Mouse (Mus musculus) hindbrain, embryonic 10.5 days (tissue): ENCODE data around the gene Parvb. TPM values are rescaled to one million over a fixed set of nuclear protein-coding genes. Genes with fewer than 3 reads are reported as not detected.

Experiments
- DNase-seq: peaks from one replicate; pipeline ENCODE4 v3.0.0-alpha.2; 2017; ENCODE audit warnings: low spot score
- H3K27ac ChIP-seq: fragments of 300-500 bp; sonication (generic); 2 replicates; pipeline ENCODE4 v1.5.1; 2016; ENCODE audit warnings: mild to moderate bottlenecking, moderate library complexity
- H3K27me3 ChIP-seq: fragments of 300-500 bp; sonication (generic); 2 replicates; pipeline ENCODE4 v1.6.1; 2016; ENCODE audit warnings: mild to moderate bottlenecking; ENCODE audit not compliant: poor library complexity, insufficient read depth, severe bottlenecking
- H3K36me3 ChIP-seq: fragments of 300-500 bp; sonication (generic); 2 replicates; pipeline ENCODE4 v1.6.1; 2016; ENCODE audit warnings: mild to moderate bottlenecking, moderate library complexity
- H3K4me1 ChIP-seq: fragments of 300-500 bp; sonication (generic); replicated peaks from 2 replicates; pipeline ENCODE4 v1.6.1; 2016; ENCODE audit warnings: mild to moderate bottlenecking
- H3K4me3 ChIP-seq: fragments of 300-500 bp; sonication (generic); 2 replicates; pipeline ENCODE4 v1.5.1; 2016; ENCODE audit warnings: mild to moderate bottlenecking, moderate library complexity
- H3K9me3 ChIP-seq: fragments of 300-500 bp; sonication (generic); 2 replicates; pipeline ENCODE4 v1.6.1; 2016; ENCODE audit warnings: mild to moderate bottlenecking, moderate library complexity
- WGBS: fragments of 180-500 bp; shearing (Covaris S2); methylation state at CpG from one replicate; pipeline ENCODE4 v1.1.7; 2016; 5-methylcytosine and 5-hydroxymethylcytosine counted together
- polyA plus RNA-seq: library from polyadenylated mRNA; unstranded; fragments of >200 nt; fragmentation: Nextera tagmentation; extraction: Ambion mirVana; gene quantifications from 2 replicates; pipeline ENCODE4 v1.2.1, GENCODE M21; 2016

The Parvb gene
- polyA plus RNA-seq, result 7.1 and 7.6 TPM in 2 replicates

DNA sequence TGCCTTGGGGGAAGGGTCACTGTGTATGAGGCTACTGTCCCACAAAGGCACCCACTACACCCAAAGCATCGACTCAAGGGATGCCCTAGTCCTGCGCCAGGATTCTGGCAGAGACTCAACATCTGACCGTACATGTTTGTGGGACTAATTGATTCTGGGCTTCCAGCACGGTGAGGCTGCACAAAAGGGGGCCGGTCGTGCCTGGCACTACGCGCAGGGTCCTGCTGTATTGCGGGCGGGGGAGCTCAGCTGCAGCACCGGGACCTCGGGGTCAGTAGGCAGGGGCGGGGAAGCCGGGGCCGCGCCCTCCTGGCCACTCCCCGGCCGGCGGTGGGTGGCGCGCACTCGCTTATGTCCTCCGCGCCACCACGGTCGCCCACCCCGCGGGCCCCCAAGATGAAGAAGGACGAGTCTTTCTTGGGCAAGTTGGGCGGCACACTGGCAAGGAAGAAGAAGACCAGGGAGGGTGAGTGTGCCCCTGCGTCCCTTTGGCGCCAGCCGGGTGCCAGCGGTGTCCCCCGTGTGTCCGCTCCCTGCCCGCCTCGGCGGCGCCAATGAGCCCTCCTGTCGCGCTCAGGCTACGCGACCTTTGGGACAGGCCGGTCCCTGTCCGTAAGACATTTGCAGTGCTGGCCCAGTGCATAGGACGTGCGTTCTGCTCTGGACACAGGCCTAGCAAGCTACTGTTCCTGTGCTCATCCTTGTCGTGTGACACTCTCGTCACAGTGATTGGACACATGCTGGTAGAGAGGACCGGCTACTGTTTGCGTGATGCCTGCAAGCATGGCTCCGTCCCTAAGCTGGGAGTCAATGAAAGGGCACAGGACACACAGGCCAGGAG is at the start of gene Parvb:
Parvb (plus strand) TSS at position 323 of the 841 bp plus-strand sequence.
- H3K4me1 ChIP-seq, result peaks cover 61% of the 10 kb centered on the region
- DNase-seq, result peak; percentile 68
- H3K36me3 ChIP-seq, result no peaks in the 10 kb centered on the region
- no peaks in the 10 kb centered on the region for H3K9me3 ChIP-seq
- under 1% methylated on average over 53 of the region's 53 CpGs for WGBS
- peak within 1 kb of the TSS; percentile 74 for H3K4me3 ChIP-seq
- H3K27me3 ChIP-seq, result peaks cover 43% of the 10 kb centered on the region
- peak within 1 kb of the TSS; percentile 86 for H3K27ac ChIP-seq

- WGBS, result 47% methylated on average over 1 of the region's 1 CpGs
- Histone ChIP-seq H3K27ac (0 out of 2 replicates have a peak overlapping the region, but pooled peaks have one; percentile 14), H3K4me1 (peaks cover 24% of the 10 kb centered on the region), H3K27me3 (peaks cover 9% of the 10 kb centered on the region; the same call in 1 of the 2 replicates), H3K4me3 (no peak overlapping the region), H3K36me3 (no peaks in the 10 kb centered on the region), H3K9me3 (no peaks in the 10 kb centered on the region)
- peak; percentile 22 for DNase-seq
Measured at GRCm38 (mm10) chr15:84183967-84184366, 47.9 kb upstream of the Parvb start.

GRCm38 (mm10) chr15:84186196-84186595 is 45.6 kb upstream of the Parvb start:
- Histone ChIP-seq H3K36me3 (no peaks in the 10 kb centered on the region), H3K4me3 (no peak overlapping the region), H3K9me3 (no peaks in the 10 kb centered on the region), H3K4me1 (peaks cover 16% of the 10 kb centered on the region), H3K27ac (no peak overlapping the region), H3K27me3 (peaks cover 9% of the 10 kb centered on the region; the same call in 1 of the 2 replicates)
- no peak for DNase-seq
- WGBS, result 58% methylated on average over 4 of the region's 4 CpGs

GRCm38 (mm10) chr15:84188887-84189530 is 42.8 kb upstream of the Parvb start:
- H3K36me3 ChIP-seq, result no peaks in the 10 kb centered on the region
- DNase-seq, result no peak
- no peaks in the 10 kb centered on the region for H3K9me3 ChIP-seq
- peaks cover 26% of the 10 kb centered on the region for H3K4me1 ChIP-seq
- H3K27me3 ChIP-seq, result no peaks in the 10 kb centered on the region
- WGBS, result 60% methylated on average over 2 of the region's 2 CpGs
- no peak overlapping the region for H3K4me3 ChIP-seq
- H3K27ac ChIP-seq, result no peak overlapping the region

DNA sequence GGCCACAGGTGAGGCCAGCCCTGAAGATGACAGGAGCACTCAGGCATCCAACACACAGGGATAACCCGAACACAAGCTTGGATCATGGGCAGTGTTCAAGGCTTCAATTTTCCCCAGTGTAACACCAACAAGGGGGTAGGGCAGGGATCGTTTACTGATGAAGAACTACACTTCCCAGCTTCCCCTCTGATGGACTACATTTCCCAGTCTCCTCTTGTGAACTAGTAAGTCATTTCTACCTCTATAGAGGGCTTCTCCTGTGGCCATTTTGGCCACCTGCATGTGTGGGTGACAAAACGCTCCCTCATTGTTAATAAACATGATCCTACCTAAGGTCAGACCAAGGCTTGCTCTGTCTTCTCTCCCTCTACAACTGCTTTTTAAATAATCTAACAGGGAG is 42.0 kb upstream of the Parvb start:
- WGBS, result 49% methylated on average over 3 of the region's 3 CpGs
- DNase-seq, result no peak

GRCm38 (mm10) chr15:84191724-84192057 is 40.2 kb upstream of the Parvb start:
- peaks cover 18% of the 10 kb centered on the region for H3K36me3 ChIP-seq
- no peak for DNase-seq
- WGBS, result 1% methylated on average over 9 of the region's 9 CpGs
- H3K4me1 ChIP-seq, result peaks cover 20% of the 10 kb centered on the region; the same call in 1 of the 2 replicates
- H3K9me3 ChIP-seq, result no peaks in the 10 kb centered on the region
- no peaks in the 10 kb centered on the region for H3K27me3 ChIP-seq
- peak overlapping the region; percentile 99 for H3K4me3 ChIP-seq
- H3K27ac ChIP-seq, result peak overlapping the region; percentile 94

More for the DNA sequence above, 42.0 kb upstream of the Parvb start:
- no peak overlapping the region for H3K4me3 ChIP-seq
- 0 out of 2 replicates have a peak, but pooled peaks cover under 1% of the 10 kb centered on the region for H3K36me3 ChIP-seq
- no peaks in the 10 kb centered on the region for H3K27me3 ChIP-seq
- H3K27ac ChIP-seq, result no peak overlapping the region
- H3K4me1 ChIP-seq, result peaks cover 20% of the 10 kb centered on the region; the same call in 1 of the 2 replicates
- H3K9me3 ChIP-seq, result no peaks in the 10 kb centered on the region

DNA sequence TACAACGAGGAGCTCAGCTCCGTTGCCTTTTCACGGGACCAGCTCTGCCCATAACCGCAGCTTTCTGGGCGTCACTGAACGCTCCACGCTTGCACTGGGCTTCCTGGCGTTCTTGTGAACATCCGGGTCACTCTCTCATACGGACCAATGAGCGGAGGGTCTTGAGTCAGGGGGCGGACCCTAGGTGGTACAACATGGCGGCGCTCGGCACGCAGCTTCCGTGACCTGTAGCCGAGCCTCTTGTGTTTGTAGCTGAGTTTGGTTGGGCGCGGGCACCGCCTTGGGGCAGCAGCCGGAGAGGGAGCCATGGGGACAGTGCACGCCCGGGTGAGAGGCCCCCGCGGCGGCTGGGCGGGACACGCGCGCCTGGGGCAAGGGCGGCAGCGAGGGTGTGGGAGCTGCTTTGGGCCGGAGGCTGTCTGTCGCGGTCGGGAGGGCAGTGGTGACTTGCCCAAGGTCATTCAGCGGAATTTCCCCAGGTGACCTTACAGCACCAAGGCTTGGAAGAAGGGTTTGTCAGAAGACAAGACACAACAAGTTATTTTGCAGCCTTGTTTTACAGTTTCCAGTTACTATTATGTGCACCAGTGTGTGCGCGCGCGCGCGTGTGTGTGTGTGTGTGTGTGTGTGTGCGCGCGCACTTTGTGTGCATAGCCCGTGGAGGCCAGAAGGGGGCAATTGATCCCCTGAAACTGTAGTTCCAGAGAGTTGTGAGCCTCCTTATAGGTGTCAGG is 39.6 kb upstream of the Parvb start, which contains the start of gene Samm50:
Samm50 (plus strand) TSS at position 184 of the 734 bp plus-strand sequence.
- peaks cover 20% of the 10 kb centered on the region; the same call in 1 of the 2 replicates for H3K4me1 ChIP-seq
- H3K27me3 ChIP-seq, result no peaks in the 10 kb centered on the region
- H3K27ac ChIP-seq, result peak within 1 kb of the TSS; percentile 94
- peak within 1 kb of the TSS; percentile 99 for H3K4me3 ChIP-seq
- 4% methylated on average over 48 of the region's 48 CpGs for WGBS
- DNase-seq, result peak; percentile 94
- H3K36me3 ChIP-seq, result peaks cover 24% of the 10 kb centered on the region
- no peaks in the 10 kb centered on the region for H3K9me3 ChIP-seq

DNA sequence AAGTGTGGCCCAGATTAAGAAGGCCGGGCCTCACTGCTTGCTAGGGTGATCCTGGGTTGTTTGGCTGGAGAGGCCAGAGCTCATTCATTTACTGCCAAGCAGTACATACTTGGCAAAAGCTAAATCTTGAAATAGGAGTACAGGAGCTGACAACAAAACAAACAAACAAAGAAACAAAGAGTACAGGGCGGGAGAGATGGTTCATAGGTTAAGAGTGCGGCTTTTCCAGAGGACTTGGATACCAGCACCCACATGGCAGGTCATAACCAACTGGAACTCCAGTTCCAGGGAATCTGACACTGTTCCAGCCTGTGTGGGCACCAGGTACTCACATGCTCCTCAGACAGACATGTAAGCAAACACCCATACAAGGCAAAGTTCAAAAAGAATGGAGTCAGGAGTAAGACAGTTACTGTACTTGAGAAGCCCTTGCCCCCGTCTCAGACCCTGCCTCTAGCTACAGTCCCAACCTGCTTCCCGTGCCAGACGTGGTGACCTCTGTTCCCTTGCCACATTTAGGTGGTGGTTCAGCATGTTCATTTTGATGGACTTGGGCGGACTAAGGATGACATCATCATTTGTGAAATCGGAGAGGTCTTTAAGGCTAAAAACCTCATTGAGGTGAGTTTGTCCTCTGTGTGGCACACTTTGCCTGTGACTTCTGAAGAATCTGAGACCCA is 35.2 kb upstream of the Parvb start:
- Histone ChIP-seq H3K4me3 (no peak overlapping the region), H3K36me3 (peaks cover 68% of the 10 kb centered on the region), H3K4me1 (peaks cover 16% of the 10 kb centered on the region; the same call in 1 of the 2 replicates), H3K27ac (no peak overlapping the region), H3K9me3 (no peaks in the 10 kb centered on the region), H3K27me3 (no peaks in the 10 kb centered on the region)
- no peak for DNase-seq
- WGBS, result 90% methylated on average over 8 of the region's 8 CpGs

GRCm38 (mm10) chr15:84207327-84207726 is 24.5 kb upstream of the Parvb start:
- no peak for DNase-seq
- 95% methylated on average over 4 of the region's 4 CpGs for WGBS
- no peaks in the 10 kb centered on the region for H3K27me3 ChIP-seq
- H3K27ac ChIP-seq, result no peak overlapping the region
- peaks cover 96% of the 10 kb centered on the region for H3K36me3 ChIP-seq
- H3K4me1 ChIP-seq, result peaks cover 16% of the 10 kb centered on the region
- H3K9me3 ChIP-seq, result no peaks in the 10 kb centered on the region
- H3K4me3 ChIP-seq, result no peak overlapping the region

DNA sequence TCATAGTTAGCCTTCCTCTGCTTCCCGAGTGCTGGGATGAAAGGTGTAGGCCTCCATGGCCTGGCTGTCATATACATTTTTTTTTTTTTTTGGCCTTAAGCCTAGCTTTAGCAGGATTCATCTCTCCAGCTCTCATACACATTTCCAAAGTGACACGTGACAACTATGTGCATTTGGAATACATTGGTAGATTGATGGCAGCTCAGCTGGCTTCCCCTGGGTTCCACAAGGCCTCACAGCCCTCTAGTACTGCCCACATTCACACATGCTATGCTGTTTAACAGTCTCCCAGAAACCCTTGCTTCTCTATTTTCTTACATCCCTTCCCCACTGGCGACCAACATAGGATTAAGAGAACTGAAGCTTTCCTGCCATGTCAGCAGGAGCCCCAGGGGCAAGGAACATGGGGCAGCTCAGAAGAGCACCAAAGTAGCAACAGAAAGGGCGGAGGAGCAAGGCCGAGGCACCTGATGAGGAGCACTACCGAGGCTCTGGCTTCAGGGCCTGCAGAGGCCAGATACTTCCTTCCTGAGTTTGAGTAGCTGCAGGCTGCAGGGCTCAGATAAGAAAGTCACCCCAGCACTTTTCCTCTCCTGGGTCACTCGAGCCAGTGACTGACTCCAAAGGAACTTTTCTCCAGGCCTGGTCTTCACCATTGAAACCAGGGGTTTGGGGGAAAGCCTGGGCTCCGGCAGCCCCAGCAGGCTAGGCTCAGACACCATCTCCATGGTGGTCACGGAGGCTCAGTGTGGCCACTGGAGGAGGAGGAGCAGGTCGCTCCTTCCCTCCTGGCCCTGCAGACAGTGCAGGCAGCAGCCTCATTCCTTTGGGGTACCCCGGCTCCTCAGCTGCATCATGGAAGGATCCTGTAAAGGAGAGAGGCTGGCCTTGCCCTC is 22.1 kb upstream of the Parvb start:
- H3K36me3 ChIP-seq, result peaks cover 93% of the 10 kb centered on the region
- 86% methylated on average over 11 of the region's 11 CpGs for WGBS
- H3K4me3 ChIP-seq, result no peak overlapping the region
- no peak overlapping the region for H3K27ac ChIP-seq
- no peak for DNase-seq
- no peaks in the 10 kb centered on the region for H3K9me3 ChIP-seq
- peaks cover 40% of the 10 kb centered on the region for H3K4me1 ChIP-seq
- no peaks in the 10 kb centered on the region for H3K27me3 ChIP-seq

GRCm38 (mm10) chr15:84210461-84210860 is 21.4 kb upstream of the Parvb start:
- DNase-seq, result no peak
- Histone ChIP-seq H3K36me3 (peaks cover 89% of the 10 kb centered on the region), H3K4me3 (no peak overlapping the region), H3K4me1 (peaks cover 47% of the 10 kb centered on the region), H3K27me3 (no peaks in the 10 kb centered on the region), H3K27ac (0 out of 2 replicates have a peak overlapping the region, but pooled peaks have one; percentile 29), H3K9me3 (no peaks in the 10 kb centered on the region)
- WGBS, result 93% methylated on average over 13 of the region's 13 CpGs
